Mouse (Mus musculus) kidney, adult 2 months (tissue): ENCODE data around the gene Cdkn2aipnl. TPM values are rescaled to one million over a fixed set of nuclear protein-coding genes. Genes with fewer than 3 reads are reported as not detected.

Experiments
- DNase-seq: peaks from one replicate; pipeline ENCODE4 v3.0.0; 2021
- H3K27ac ChIP-seq: fragments of 200-500 bp; 2 replicates; pipeline ENCODE4 v1.5.1; 2012; ENCODE audit warnings: low read depth, low read length, control low read depth, inconsistent platforms; ENCODE audit not compliant: insufficient read depth
- H3K27me3 ChIP-seq: fragments of 200-500 bp; replicated peaks from 2 replicates; pipeline ENCODE4 v1.6.1; 2012; ENCODE audit warnings: mild to moderate bottlenecking, moderate library complexity, low read length, inconsistent platforms; ENCODE audit not compliant: control insufficient read depth, insufficient read depth
- H3K36me3 ChIP-seq: fragments of 200-500 bp; 2 replicates; pipeline ENCODE4 v1.6.1; 2012; ENCODE audit warnings: mild to moderate bottlenecking, moderate library complexity, low read length, inconsistent platforms; ENCODE audit not compliant: control insufficient read depth, insufficient read depth
- H3K4me1 ChIP-seq: fragments of 200-500 bp; 2 replicates; pipeline ENCODE4 v1.6.1; 2011; ENCODE audit warnings: low read length; ENCODE audit not compliant: control insufficient read depth, insufficient read depth
- H3K4me3 ChIP-seq: fragments of 200-500 bp; 2 replicates; pipeline ENCODE4 v1.5.1; 2011; ENCODE audit warnings: mild to moderate bottlenecking, low read depth, low read length, control low read depth; ENCODE audit not compliant: insufficient read depth
- CTCF ChIP-seq: fragments of 200-500 bp; conservative IDR thresholded peaks from 2 replicates; pipeline ENCODE4 v1.5.1; 2011; ENCODE audit warnings: low read depth, mild to moderate bottlenecking, control low read depth, low read length, moderate library complexity, mixed read lengths; ENCODE audit not compliant: insufficient read depth, insufficient read length
- POLR2A ChIP-seq: fragments of 200-500 bp; IDR thresholded peaks from one replicate; pipeline ENCODE4 v1.6.1; 2011; ENCODE audit warnings: low read depth, low read length, control low read depth
- WGBS: fragments of 180-500 bp; shearing (Covaris S2); methylation state at CpG from one replicate; pipeline ENCODE4 v1.1.7; 2018; 5-methylcytosine and 5-hydroxymethylcytosine counted together
- polyA plus RNA-seq: library from polyadenylated mRNA; depleted of rRNA; stranded (reverse); fragments of >200 nt; gene quantifications from 2 replicates; pipeline ENCODE4 v1.2.3, GENCODE M21; 2012

Cdkn2aipnl gene
- polyA plus RNA-seq, 1 experiment, result 17.2 TPM

- H3K27me3 ChIP-seq, result no peaks in the 10 kb centered on the region
- 87% methylated on average over 9 of the region's 9 CpGs for WGBS
- H3K4me1 ChIP-seq, result no peaks in the 10 kb centered on the region
- no peak for DNase-seq
- TF ChIP-seq CTCF, result no peak
- TF ChIP-seq POLR2A, result no peak
- no peaks in the 10 kb centered on the region for H3K36me3 ChIP-seq
- H3K4me3 ChIP-seq, result no peak overlapping the region
- H3K27ac ChIP-seq, result no peak overlapping the region
Measured at GRCm38 (mm10) chr11:51949919-51950318, 17.5 kb upstream of the Cdkn2aipnl start.

GRCm38 (mm10) chr11:51951861-51952420, 15.5 kb upstream of the Cdkn2aipnl start:
- peak overlapping the region; percentile 55 for H3K27ac ChIP-seq
- no peaks in the 10 kb centered on the region for H3K27me3 ChIP-seq
- peak; percentile 47 for DNase-seq
- WGBS, result 60% methylated on average over 5 of the region's 5 CpGs
- H3K4me1 ChIP-seq, result no peaks in the 10 kb centered on the region
- TF ChIP-seq POLR2A, result no peak
- no peak for TF ChIP-seq CTCF
- H3K4me3 ChIP-seq, result no peak overlapping the region
- H3K36me3 ChIP-seq, result no peaks in the 10 kb centered on the region

GRCm38 (mm10) chr11:51956112-51956511, 11.3 kb upstream of the Cdkn2aipnl start:
- H3K36me3 ChIP-seq, result no peaks in the 10 kb centered on the region
- no peaks in the 10 kb centered on the region for H3K27me3 ChIP-seq
- H3K27ac ChIP-seq, result no peak overlapping the region
- H3K4me1 ChIP-seq, result no peaks in the 10 kb centered on the region
- TF ChIP-seq CTCF, result no peak
- no peak for TF ChIP-seq POLR2A
- no peak for DNase-seq
- no peak overlapping the region for H3K4me3 ChIP-seq
- 82% methylated on average over 9 of the region's 9 CpGs for WGBS

- no peaks in the 10 kb centered on the region for H3K36me3 ChIP-seq
- no peak overlapping the region for H3K27ac ChIP-seq
- no peak for DNase-seq
- WGBS, result 88% methylated on average over 4 of the region's 4 CpGs
- H3K4me3 ChIP-seq, result no peak overlapping the region
- H3K27me3 ChIP-seq, result no peaks in the 10 kb centered on the region
- no peaks in the 10 kb centered on the region for H3K4me1 ChIP-seq
- TF ChIP-seq POLR2A (no peak), CTCF (no peak)
Measured at GRCm38 (mm10) chr11:51957760-51958159, 9.7 kb upstream of the Cdkn2aipnl start.

GRCm38 (mm10) chr11:51959511-51959910, 8.0 kb upstream of the Cdkn2aipnl start:
- 75% methylated on average over 5 of the region's 5 CpGs for WGBS
- no peak overlapping the region for H3K4me3 ChIP-seq
- no peaks in the 10 kb centered on the region for H3K4me1 ChIP-seq
- TF ChIP-seq POLR2A (no peak), CTCF (no peak)
- H3K27me3 ChIP-seq, result no peaks in the 10 kb centered on the region
- no peak overlapping the region for H3K27ac ChIP-seq
- no peak for DNase-seq
- H3K36me3 ChIP-seq, result no peaks in the 10 kb centered on the region

- Histone ChIP-seq H3K4me1 (no peaks in the 10 kb centered on the region), H3K36me3 (no peaks in the 10 kb centered on the region), H3K27me3 (no peaks in the 10 kb centered on the region), H3K27ac (no peak overlapping the region), H3K4me3 (no peak overlapping the region)
- DNase-seq, result no peak
- TF ChIP-seq POLR2A (no peak), CTCF (no peak)
- 82% methylated on average over 4 of the region's 4 CpGs for WGBS
Measured at GRCm38 (mm10) chr11:51960061-51960460, 7.4 kb upstream of the Cdkn2aipnl start.

GRCm38 (mm10) chr11:51960967-51961471, 6.4 kb upstream of the Cdkn2aipnl start:
- no peaks in the 10 kb centered on the region for H3K27me3 ChIP-seq
- H3K4me3 ChIP-seq, result no peak overlapping the region
- WGBS, result 56% methylated on average over 11 of the region's 11 CpGs
- DNase-seq, result no peak
- no peaks in the 10 kb centered on the region for H3K4me1 ChIP-seq
- no peak overlapping the region for H3K27ac ChIP-seq
- no peaks in the 10 kb centered on the region for H3K36me3 ChIP-seq
- TF ChIP-seq POLR2A (no peak), CTCF (no peak; the same call in 1 of the 2 replicates)
